Comparison of ENCODE assay signal across 9 mouse cellular contexts in genomic region chr5:64044790-64045189, GRCm38 (mm10). TPM values are rescaled to one million over a fixed set of nuclear protein-coding genes. Genes with fewer than 3 reads are reported as not detected.
A peak's percentile ranks its signal among the peaks of the same experiment; 100 is the strongest.
DNase-seq lines count a peak whose midpoint lies in the region; ATAC-seq lines count a peak whose summit lies in the region.
"Had no signal": no experiment of that assay in that cellular context is flagged by ENCODE, and none has a peak within 500 bp of the region (broad histone marks: within the 10 kb centered on the region; RNA-seq: fewer than 3 reads in every experiment).

No protein-coding gene starts in this region.

- peak overlapping the region; percentile 88 for H3K27ac ChIP-seq in forebrain, embryonic 13.5 days
- no peak overlapping the region for H3K27ac ChIP-seq in midbrain, embryonic 15.5 days
- H3K27ac ChIP-seq: liver, embryonic 12.5 days had no signal

- ATAC-seq in frontal cortex, adult (ENCODE audit: low TSS enrichment) = peak; percentile 90
- peak; percentile 26; the same call in 1 of the 2 replicates for ATAC-seq in forebrain, embryonic 13.5 days
- ATAC-seq in midbrain, embryonic 15.5 days (replicated peaks) = peak; percentile 40; the same call in 1 of the 2 replicates
- ATAC-seq in erythroid progenitor cell, adult 5-6 weeks (replicated peaks; ENCODE audit: low FRiP score, poor library complexity, severe bottlenecking) = no peak
- ATAC-seq: liver, embryonic 12.5 days had no signal

- H3K27me3 ChIP-seq in forebrain, embryonic 13.5 days = no peaks in the 10 kb centered on the region
- H3K27me3 ChIP-seq in midbrain, embryonic 15.5 days (replicated peaks) = no peaks in the 10 kb centered on the region

- H3K4me3 ChIP-seq in forebrain, embryonic 13.5 days = no peak overlapping the region
- no peak overlapping the region for H3K4me3 ChIP-seq in midbrain, embryonic 15.5 days
- H3K4me3 ChIP-seq: liver, embryonic 12.5 days had no signal

- peaks cover 61% of the 10 kb centered on the region for H3K4me1 ChIP-seq in forebrain, embryonic 13.5 days
- 0 out of 2 replicates have a peak, but pooled peaks cover 7% of the 10 kb centered on the region for H3K4me1 ChIP-seq in midbrain, embryonic 15.5 days
- H3K4me1 ChIP-seq: liver, embryonic 12.5 days had no signal

- no peaks in the 10 kb centered on the region for H3K36me3 ChIP-seq in forebrain, embryonic 13.5 days (ENCODE audit: poor library complexity, severe bottlenecking)
- no peaks in the 10 kb centered on the region for H3K36me3 ChIP-seq in midbrain, embryonic 15.5 days (replicated peaks)
- H3K36me3 ChIP-seq: liver, embryonic 12.5 days had no signal

- no peaks in the 10 kb centered on the region for H3K9me3 ChIP-seq in forebrain, embryonic 13.5 days (replicated peaks)
- no peaks in the 10 kb centered on the region for H3K9me3 ChIP-seq in midbrain, embryonic 15.5 days
- H3K9me3 ChIP-seq: liver, embryonic 12.5 days had no signal

- H3K9ac ChIP-seq in forebrain, embryonic 13.5 days = no peak overlapping the region
- H3K9ac ChIP-seq in midbrain, embryonic 15.5 days = no peak overlapping the region
- H3K9ac ChIP-seq: liver, embryonic 12.5 days had no signal

- DNase-seq in frontal cortex, postnatal 25 days (ENCODE audit: low spot score in 2 of 2) = no peak
- DNase-seq in B cell, adult 2 months = peak; percentile 48 to 51
- no peak for DNase-seq in c-Kit-positive CD71-positive TER-119-positive erythroid progenitor cells, embryonic 14.5 days (ENCODE audit: low spot score)
- DNase-seq in cerebellum, postnatal 10 days = no peak

- WGBS in forebrain, embryonic 13.5 days = 71% methylated on average over 18 of the region's 18 CpGs
- 87% methylated on average over 18 of the region's 18 CpGs for WGBS in midbrain, embryonic 15.5 days

- no peak overlapping the region; the same call in 1 of the 2 replicates for H3K4me2 ChIP-seq in forebrain, embryonic 13.5 days
- no peak overlapping the region for H3K4me2 ChIP-seq in midbrain, embryonic 15.5 days
- H3K4me2 ChIP-seq: liver, embryonic 12.5 days had no signal

RNA-seq across cellular contexts. Expression of gene Pgm2, which starts 48.0 kb away (rescaled TPM):
- polyA plus RNA-seq in forebrain, embryonic 13.5 days (2015; fragmentation: Nextera tagmentation; extraction: Ambion mirVana) = 30.0 and 30.8 TPM in 2 replicates
- 17.3 and 17.7 TPM in 2 replicates for polyA plus RNA-seq in midbrain, embryonic 15.5 days (2015; fragmentation: Nextera tagmentation; extraction: Ambion mirVana)
- total RNA-seq in erythroid progenitor cell, adult 5-6 weeks (2015; ENCODE audit: low replicate concordance) = 3.6 and 13.4 TPM in 2 replicates
- total RNA-seq in erythroid progenitor cell, adult 5-6 weeks (2017; ENCODE audit: low replicate concordance) = 12.3 and 23.6 TPM in 2 replicates

Comparison
In these comparisons a context has a peak if more than half of its experiments do, and no peak if none do; other contexts are left out.
1. DNase-seq: peak in B cell, adult 2 months (2 of 2); none in frontal cortex, postnatal 25 days (0 of 2), c-Kit-positive CD71-positive TER-119-positive erythroid progenitor cells, embryonic 14.5 days (single experiment) and cerebellum, postnatal 10 days (0 of 2).